Mouse (Mus musculus) kidney, adult 18-20 months (tissue): Measurements from ENCODE around the gene Ppm1l.

Experiments
- DNase-seq: peaks from one replicate; pipeline ENCODE4 v3.0.0; 2021

Ppm1l gene

GRCm38 (mm10) chr3:69340486-69340885 lies 23.8 kb downstream of the Ppm1l start:
- no peak for DNase-seq

- no peak for DNase-seq
These were observed 24.3 kb downstream of the Ppm1l start for GRCm38 (mm10) chr3:69340971-69341370.

- DNase-seq: no peak
These were observed 24.9 kb downstream of the Ppm1l start for GRCm38 (mm10) chr3:69341514-69341913.

- no peak for DNase-seq
These were observed 25.7 kb downstream of the Ppm1l start for GRCm38 (mm10) chr3:69342247-69342921.

- DNase-seq: no peak
These were observed 26.5 kb downstream of the Ppm1l start for GRCm38 (mm10) chr3:69343124-69343523.

- DNase-seq: no peak
These were observed 29.9 kb downstream of the Ppm1l start for GRCm38 (mm10) chr3:69346514-69346913.

GRCm38 (mm10) chr3:69348197-69348920 lies 31.7 kb downstream of the Ppm1l start:
- no peak for DNase-seq

- DNase-seq: no peak
These were observed 32.2 kb downstream of the Ppm1l start for GRCm38 (mm10) chr3:69348921-69349237.

GRCm38 (mm10) chr3:69349973-69350372 lies 33.3 kb downstream of the Ppm1l start:
- DNase-seq: no peak

- no peak for DNase-seq
These were observed 35.5 kb downstream of the Ppm1l start for GRCm38 (mm10) chr3:69352194-69352593.

GRCm38 (mm10) chr3:69354681-69355080 lies 38.0 kb downstream of the Ppm1l start:
- DNase-seq: no peak

GRCm38 (mm10) chr3:69356078-69356665 lies 39.5 kb downstream of the Ppm1l start:
- DNase-seq: no peak

- DNase-seq: no peak
These were observed 40.1 kb downstream of the Ppm1l start for GRCm38 (mm10) chr3:69356781-69357180.

GRCm38 (mm10) chr3:69357897-69358619 lies 41.4 kb downstream of the Ppm1l start:
- DNase-seq: no peak

- DNase-seq: no peak
These were observed 41.9 kb downstream of the Ppm1l start for GRCm38 (mm10) chr3:69358620-69358964.

- no peak for DNase-seq
These were observed 43.7 kb downstream of the Ppm1l start for GRCm38 (mm10) chr3:69360263-69360895.

GRCm38 (mm10) chr3:69361487-69362349 lies 45.1 kb downstream of the Ppm1l start:
- DNase-seq: no peak

- DNase-seq: no peak
These were observed 45.7 kb downstream of the Ppm1l start for GRCm38 (mm10) chr3:69362350-69362790.

- no peak for DNase-seq
These were observed 46.2 kb downstream of the Ppm1l start for GRCm38 (mm10) chr3:69362906-69363305.

GRCm38 (mm10) chr3:69364151-69364550 lies 47.5 kb downstream of the Ppm1l start:
- DNase-seq: no peak

GRCm38 (mm10) chr3:69367916-69368315 lies 51.3 kb downstream of the Ppm1l start:
- DNase-seq: no peak

- DNase-seq: no peak
These were observed 56.1 kb downstream of the Ppm1l start for GRCm38 (mm10) chr3:69372731-69373130.
